Mouse (Mus musculus) gastrocnemius, postnatal 4 days (tissue): ENCODE measurements around the gene Hoxc8. TPM values are rescaled to one million over a fixed set of nuclear protein-coding genes. Genes with fewer than 3 reads are reported as not detected.

Source experiments
- DNase-seq, 2 experiments: peaks; one replicate each; pipeline ENCODE4 v3.0.0; 2021 to 2022; ENCODE audit warnings: low spot score in 2 of 2, mixed read lengths in 2 of 2
- total RNA-seq, 2 experiments: library from RNA; stranded (reverse); gene quantifications; 2 replicates each; pipeline ENCODE4 v1.2.3; 2021

Hoxc8 gene
- total RNA-seq, 2 experiments from 2014 or later = 3.2 to 3.3 TPM

GRCm38 (mm10) chr15:102965003-102965891 lies 25.2 kb upstream of the Hoxc8 start:
- no peak for DNase-seq

DNA sequence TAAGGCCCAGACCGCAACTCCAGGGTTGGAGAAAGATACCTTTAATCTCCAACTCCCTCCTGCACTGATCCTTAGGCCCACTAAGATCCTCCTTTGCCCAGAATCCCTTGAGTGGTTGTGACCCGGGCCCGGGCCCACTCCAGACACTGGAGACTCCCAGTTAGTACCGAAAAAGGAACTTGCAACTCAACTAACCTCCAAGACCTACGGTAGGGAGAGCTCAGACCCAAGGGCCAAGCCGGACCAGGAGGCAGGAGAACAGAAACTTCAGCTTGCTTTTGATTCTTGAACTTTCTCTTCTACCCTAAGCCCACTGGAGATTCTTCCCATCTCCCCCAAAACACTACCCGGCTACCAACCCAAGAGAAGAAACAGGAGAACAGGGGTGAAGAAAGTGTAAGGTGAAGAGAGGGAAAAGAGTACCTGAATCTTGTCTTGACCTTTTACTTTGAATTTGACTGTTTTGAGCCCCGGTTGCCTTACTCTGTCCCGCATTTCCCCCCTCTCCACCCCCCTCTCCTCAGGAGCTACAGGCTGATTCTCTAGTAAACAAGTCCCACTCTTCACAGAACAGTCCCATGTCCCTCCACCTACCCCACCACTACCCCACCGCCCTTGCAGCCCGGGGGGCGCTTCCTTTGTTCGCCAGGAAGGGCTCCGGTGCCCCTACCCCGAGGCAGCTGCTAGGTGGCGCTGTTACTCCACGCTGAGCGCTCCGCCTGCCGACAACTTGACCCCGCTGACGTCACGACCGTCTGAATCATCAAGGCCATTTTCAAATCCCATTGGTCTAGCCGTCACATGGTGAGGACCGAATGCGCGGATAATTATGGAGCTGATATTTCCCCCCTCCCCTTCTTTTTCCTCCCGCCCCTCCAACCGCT lies 24.3 kb upstream of the Hoxc8 start:
- DNase-seq = peak; percentile 96 to 97

DNA sequence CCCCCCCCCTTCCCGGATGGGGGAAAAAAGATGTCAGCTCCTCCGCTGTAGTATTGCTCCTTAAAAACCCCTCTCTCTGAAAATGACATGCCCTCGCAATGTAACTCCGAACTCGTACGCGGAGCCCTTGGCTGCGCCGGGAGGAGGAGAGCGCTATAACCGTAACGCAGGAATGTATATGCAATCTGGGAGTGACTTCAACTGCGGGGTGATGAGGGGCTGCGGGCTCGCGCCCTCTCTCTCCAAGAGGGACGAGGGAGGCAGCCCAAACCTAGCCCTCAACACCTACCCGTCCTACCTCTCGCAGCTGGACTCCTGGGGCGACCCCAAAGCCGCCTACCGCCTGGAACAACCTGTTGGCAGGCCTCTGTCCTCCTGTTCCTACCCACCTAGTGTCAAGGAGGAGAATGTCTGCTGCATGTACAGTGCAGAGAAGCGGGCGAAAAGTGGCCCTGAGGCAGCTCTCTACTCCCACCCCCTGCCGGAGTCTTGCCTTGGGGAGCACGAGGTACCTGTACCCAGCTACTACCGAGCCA lies 23.6 kb upstream of the Hoxc8 start, which contains the start of gene Hoxc10:
Gene Hoxc10 (plus strand): TSS at position 21 of the 536 bp plus-strand sequence.
- DNase-seq = no peak

DNA sequence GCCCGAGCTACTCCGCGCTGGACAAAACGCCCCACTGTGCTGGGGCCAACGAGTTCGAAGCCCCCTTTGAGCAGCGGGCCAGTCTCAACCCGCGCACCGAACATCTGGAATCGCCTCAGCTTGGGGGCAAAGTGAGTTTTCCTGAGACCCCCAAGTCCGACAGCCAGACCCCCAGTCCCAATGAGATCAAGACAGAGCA lies 23.2 kb upstream of the Hoxc8 start, which contains the start of gene Hoxc5:
Gene Hoxc5 (plus strand): TSS at position 132 of the 199 bp plus-strand sequence.
- no peak for DNase-seq

DNA sequence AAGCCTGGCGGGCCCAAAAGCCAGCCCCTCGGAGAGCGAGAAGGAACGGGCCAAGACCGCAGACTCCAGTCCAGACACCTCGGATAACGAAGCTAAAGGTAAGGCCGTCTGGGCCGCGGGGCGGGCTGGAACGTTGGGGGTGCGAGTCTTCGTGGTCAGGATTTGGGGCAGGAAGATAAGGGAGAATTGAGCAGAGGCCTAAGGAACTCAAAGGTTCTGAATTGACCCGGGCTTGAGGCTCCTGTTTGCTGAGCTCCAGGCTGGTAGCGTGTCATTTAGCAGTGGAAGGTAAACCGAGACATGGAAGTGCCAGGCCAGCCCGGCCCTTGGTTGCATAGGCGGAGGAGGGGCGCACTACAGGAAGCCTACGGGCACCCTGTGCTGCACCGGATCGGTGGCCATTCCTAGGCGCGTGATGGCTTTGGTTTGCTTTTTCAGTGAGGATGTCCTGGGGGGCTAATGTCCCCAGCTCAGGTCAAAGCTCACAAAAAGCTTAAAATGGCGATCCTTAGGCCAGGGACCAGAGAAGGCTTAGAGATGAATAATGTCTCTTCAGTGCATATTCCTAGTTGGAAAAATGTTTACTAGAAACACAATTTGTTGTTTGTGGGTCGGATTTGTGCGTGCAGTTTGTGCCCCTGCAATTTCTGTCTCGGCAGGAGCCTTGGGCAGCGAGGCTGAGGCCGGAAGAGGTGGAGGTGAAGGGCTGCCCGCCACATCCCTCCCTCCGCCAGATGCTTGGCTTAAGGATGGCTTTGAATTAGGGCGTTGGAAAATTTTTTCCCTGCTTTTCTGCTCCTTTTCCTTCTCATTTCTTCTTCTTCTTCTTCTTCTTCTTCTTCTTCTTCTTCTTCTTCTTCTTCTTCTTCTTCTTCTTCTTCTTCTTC lies 22.7 kb upstream of the Hoxc8 start:
- DNase-seq = no peak

DNA sequence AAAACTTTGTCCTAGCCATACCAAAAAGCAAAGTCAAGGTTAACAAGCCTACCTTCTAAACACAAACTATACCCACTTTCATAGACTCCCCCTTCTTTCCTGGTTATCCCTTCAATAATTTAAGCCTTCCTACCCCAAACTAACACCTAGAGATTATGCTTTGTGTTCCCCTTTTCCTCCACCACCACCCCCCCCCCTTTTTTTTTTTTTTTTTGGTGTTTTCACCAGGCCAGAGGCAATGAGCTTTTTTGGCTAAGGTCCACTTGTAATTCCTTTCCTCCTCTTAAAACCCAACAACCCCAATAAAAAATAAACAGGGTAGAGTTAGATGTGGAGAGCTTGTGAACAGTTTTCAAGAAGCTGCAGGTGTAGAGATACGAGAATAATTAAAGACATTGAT lies 21.1 kb upstream of the Hoxc8 start:
- DNase-seq = no peak

DNA sequence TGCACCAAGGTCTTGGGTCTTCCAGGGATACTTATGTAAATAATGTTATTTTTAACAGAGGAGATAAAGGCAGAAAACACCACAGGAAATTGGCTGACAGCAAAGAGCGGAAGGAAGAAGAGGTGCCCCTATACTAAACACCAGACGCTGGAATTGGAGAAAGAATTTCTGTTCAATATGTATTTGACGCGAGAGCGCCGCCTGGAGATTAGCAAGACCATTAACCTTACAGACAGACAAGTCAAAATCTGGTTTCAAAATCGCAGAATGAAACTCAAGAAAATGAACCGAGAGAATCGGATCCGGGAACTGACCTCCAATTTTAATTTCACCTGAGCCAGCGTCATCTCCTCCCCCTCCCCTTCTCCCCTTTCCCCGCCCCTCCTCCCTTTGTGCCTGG lies 19.7 kb upstream of the Hoxc8 start:
- DNase-seq = no peak

GRCm38 (mm10) chr15:102972254-102972653 lies 18.2 kb upstream of the Hoxc8 start:
- DNase-seq = no peak

DNA sequence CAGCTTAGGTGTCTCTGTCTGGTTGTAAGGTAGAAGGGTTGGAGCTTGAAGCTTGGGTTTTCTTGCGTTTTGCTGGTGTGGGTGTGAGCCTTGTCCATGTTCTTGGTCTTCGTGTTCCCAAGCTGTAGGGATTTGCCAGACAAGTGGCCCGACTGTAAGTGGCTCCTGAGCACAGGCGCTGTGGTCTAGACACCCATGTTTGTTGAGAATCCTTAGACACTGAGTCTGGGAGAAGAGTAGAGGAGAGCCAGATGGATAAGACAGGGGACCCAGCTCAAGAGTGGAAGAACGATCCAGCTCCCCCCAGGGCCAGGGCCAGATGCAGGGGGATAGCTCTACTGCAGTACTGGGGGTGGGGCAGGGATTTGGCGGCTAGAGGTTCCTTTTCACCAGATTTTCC lies 17.7 kb upstream of the Hoxc8 start:
- no peak for DNase-seq

GRCm38 (mm10) chr15:102975034-102975433 lies 15.4 kb upstream of the Hoxc8 start:
- DNase-seq = no peak

GRCm38 (mm10) chr15:102975688-102976111 lies 14.7 kb upstream of the Hoxc8 start:
- peak in 1 of 2 experiments; percentile 54 for DNase-seq

GRCm38 (mm10) chr15:102976171-102976570 lies 14.2 kb upstream of the Hoxc8 start, which contains the start of gene Hoxc9:
Gene Hoxc9 (plus strand): TSS chr15:102976439.
- no peak for DNase-seq

GRCm38 (mm10) chr15:102976631-102977422 lies 13.6 kb upstream of the Hoxc8 start:
- DNase-seq = no peak

- DNase-seq = no peak
These were observed 12.9 kb upstream of the Hoxc8 start for GRCm38 (mm10) chr15:102977423-102977974.

- DNase-seq = no peak
These were observed 11.5 kb upstream of the Hoxc8 start for GRCm38 (mm10) chr15:102978615-102979515.

GRCm38 (mm10) chr15:102979936-102980335 lies 10.5 kb upstream of the Hoxc8 start:
- no peak for DNase-seq

DNA sequence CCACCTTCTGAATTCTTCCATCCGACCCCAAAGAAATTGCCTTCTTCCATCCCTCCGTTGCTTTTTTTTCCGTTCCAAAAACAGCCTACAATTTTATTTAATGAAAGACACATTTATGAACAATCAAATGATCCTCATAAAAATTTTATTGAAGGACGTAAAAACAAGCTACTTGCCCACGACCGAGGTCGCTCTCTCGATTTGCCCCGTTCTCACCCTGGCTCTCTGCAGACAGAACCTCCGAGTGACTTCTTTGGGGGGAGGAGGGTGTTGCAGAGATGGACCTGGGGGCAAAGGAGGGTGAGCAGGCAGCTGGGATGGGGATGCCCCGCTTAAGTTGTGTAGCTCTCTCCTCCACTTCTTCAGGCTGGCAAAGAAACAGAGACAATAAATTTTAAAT lies 10.1 kb upstream of the Hoxc8 start:
- no peak for DNase-seq

- DNase-seq = no peak
These were observed 9.5 kb upstream of the Hoxc8 start for GRCm38 (mm10) chr15:102980912-102981311.
